Mouse (Mus musculus) ovary, adult 18-20 months (tissue): Measurements from ENCODE around the gene Ntf5.
"Not testable (repeated sequence)": the region's sequence is repeated elsewhere in the genome, so short reads cannot be mapped to it uniquely, and the experiment has no call there.

Experiments
- DNase-seq: peaks from one replicate; pipeline ENCODE4 v3.0.0; 2022; ENCODE audit warnings: low spot score, mixed read lengths

Ntf5 gene

GRCm38 (mm10) chr7:45462325-45462724 is 48.8 kb downstream of the Ntf5 start:
- no peak for DNase-seq

DNA sequence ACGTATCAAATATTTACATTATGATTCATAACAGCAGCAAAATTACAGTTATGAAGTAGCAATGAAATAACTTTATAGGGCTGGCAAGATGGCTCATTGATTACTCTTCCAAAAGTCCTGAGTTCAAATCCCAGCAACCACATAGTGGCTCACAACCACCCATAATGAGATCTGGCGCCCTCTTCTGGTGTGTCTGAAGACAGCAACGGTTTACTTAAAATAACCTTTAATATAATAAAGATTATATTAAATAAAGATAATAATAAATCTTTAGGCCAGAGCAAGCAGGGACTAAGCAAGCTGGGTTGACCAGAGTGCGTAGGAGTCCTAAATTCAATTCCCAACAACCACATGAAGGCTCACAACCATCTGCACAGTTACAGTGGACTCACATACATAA is 49.4 kb downstream of the Ntf5 start:
- not testable (repeated sequence) for DNase-seq

DNA sequence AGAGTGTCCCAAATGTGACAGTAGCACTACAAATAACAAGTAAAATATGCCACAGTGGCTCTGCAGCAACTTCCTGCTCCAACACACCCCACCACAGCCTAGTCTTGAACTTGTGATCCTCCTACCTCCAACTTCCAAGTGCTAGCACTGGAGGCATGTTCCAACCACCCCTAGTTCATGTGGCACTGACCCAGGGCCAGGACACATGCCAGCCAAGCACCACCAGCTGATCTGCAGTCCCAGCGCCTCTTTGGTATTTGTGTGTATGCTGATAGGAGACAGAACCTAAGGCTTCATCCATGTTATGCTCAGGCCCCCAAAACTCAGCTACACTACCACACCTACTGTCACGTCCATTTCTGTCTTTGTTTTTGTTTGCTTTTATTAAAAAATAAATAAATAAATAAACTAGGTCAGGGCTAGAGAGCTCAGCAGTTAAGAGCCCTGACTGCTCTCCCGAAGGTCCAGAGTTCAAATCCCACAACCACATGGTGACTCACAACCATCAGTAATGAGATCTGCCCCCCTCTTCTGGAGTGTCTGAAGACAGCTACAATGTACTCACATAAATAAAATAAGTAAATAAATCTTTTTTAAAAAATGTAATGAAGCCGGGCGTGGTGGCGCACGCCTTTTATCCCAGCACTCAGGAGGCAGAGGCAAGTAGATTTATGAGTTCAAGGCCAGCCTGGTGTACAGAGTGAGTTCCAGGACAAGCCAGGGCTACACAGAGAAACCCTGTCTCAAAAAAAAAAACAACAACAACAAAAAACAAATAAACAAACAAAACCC is 50.7 kb downstream of the Ntf5 start:
- DNase-seq = no peak

- no peak for DNase-seq
Observed at GRCm38 (mm10) chr7:45465112-45465511, 51.6 kb downstream of the Ntf5 start.

GRCm38 (mm10) chr7:45465549-45465948 is 52.1 kb downstream of the Ntf5 start:
- DNase-seq = no peak

GRCm38 (mm10) chr7:45466283-45467089 is 53.0 kb downstream of the Ntf5 start, which contains the start of gene Bax:
Gene Bax, minus strand, starts transcription at chr7:45466898.
- DNase-seq = peak; percentile 92
